Mouse (Mus musculus) gonadal fat pad, adult 2 months (tissue): ENCODE measurements around the gene Crebl2. TPM values are rescaled to one million over a fixed set of nuclear protein-coding genes. Genes with fewer than 3 reads are reported as not detected.

Experiments used
- DNase-seq: peaks from one replicate; pipeline ENCODE4 v3.0.0-alpha.2; 2012; ENCODE audit warnings: low read depth
- polyA plus RNA-seq: library from polyadenylated mRNA; depleted of rRNA; stranded (reverse); fragments of >200 nt; gene quantifications from 2 replicates; pipeline ENCODE4 v1.2.3, GENCODE M21; 2012; rRNA removed

Crebl2 gene
- polyA plus RNA-seq, 1 experiment: 17.4 TPM

DNA sequence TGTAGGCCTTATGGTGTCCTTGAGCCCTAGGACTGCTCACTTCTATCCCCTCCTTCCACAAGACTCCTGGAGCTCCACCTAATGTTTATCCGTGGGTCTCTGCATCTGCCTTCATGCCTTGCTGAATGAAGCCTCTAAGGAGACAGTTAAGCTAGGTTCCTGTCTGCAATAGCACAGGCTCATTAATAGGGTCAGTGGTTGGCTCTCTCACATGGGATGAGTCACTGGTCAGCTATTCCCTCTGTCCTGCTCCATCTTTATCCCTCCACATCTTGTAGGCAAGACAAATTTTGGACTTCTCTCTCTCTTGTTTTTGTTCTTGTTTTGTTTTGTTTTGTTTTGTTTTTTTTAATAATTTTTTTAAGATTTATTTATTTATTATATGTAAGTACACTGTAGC, 75.9 kb downstream of the Crebl2 start:
- no peak for DNase-seq

Other genes starting within 250 kb of the Crebl2 start
- gene Mansc1, start 197.7 kb upstream of the Crebl2 start, polyA plus RNA-seq: 6.0 and 7.0 TPM in 2 replicates
- 16.5 and 16.8 TPM in 2 replicates for gene Borcs5, start 190.6 kb upstream of the Crebl2 start, polyA plus RNA-seq
- gene Dusp16, start 37.5 kb upstream of the Crebl2 start, polyA plus RNA-seq: 11.4 and 14.1 TPM in 2 replicates
- 7.1 and 8.5 TPM in 2 replicates for gene Gpr19, start 68.4 kb downstream of the Crebl2 start, polyA plus RNA-seq
- gene Cdkn1b, start 90.2 kb downstream of the Crebl2 start, polyA plus RNA-seq: 10.9 and 20.8 TPM in 2 replicates
- gene Apold1, start 151.6 kb downstream of the Crebl2 start, polyA plus RNA-seq: 2.6 and 2.7 TPM in 2 replicates
- gene Ddx47, start 181.5 kb downstream of the Crebl2 start, polyA plus RNA-seq: 35.0 and 42.1 TPM in 2 replicates
- gene Gprc5a, start 235.5 kb downstream of the Crebl2 start, polyA plus RNA-seq: 2.8 and 4.7 TPM in 2 replicates